Mouse (Mus musculus) stomach, postnatal 0 days (tissue): ENCODE measurements at regions not wholly inside any gene's neighbourhood (a gene's known extent, or its start where the extent isn't known, plus 50 kb on each side); places are given as distances from the start of the nearest gene placed in this dataset.

Experiments
- CTCF ChIP-seq: IDR thresholded peaks from 2 replicates; pipeline ENCODE4 v1.5.1; 2016; ENCODE audit warnings: antibody characterized with exemption, low read depth, mild to moderate bottlenecking, moderate library complexity
- EP300 ChIP-seq: optimal IDR thresholded peaks from 2 replicates; pipeline ENCODE3; 2016; ENCODE audit warnings: antibody characterized with exemption

- no peak for TF ChIP-seq EP300
- TF ChIP-seq CTCF, result no peak
These were observed 640.3 kb upstream of the Vstm2b start for GRCm38 (mm10) chr7:40257733-40258376.
